Mouse (Mus musculus) lung, embryonic 16.5 days (tissue): ENCODE results near the gene Adam10. TPM values are rescaled to one million over a fixed set of nuclear protein-coding genes. Genes with fewer than 3 reads are reported as not detected.

Experiments
- ATAC-seq: fragments of 200-750 bp; cut with Nextera tagmentation; 2 replicates; pipeline ENCODE4 v1.8.0; 2017; ENCODE audit warnings: low read depth, mild to moderate bottlenecking, moderate library complexity
- H3K27ac ChIP-seq: fragments of 300-500 bp; sonication (generic); 2 replicates; pipeline ENCODE4 v1.5.1; 2014; ENCODE audit warnings: mild to moderate bottlenecking, control low read depth, low read length
- H3K27me3 ChIP-seq: fragments of 300-500 bp; sonication (generic); 2 replicates; pipeline ENCODE4 v1.6.1; 2014; ENCODE audit warnings: low read depth, low read length, mixed read lengths; ENCODE audit not compliant: control insufficient read depth, insufficient read depth
- H3K36me3 ChIP-seq: fragments of 300-500 bp; sonication (generic); 2 replicates; pipeline ENCODE4 v1.6.1; 2014; ENCODE audit warnings: low read length; ENCODE audit not compliant: control insufficient read depth, insufficient read depth
- H3K4me1 ChIP-seq: fragments of 300-500 bp; sonication (generic); replicated peaks from 2 replicates; pipeline ENCODE4 v1.6.1; 2014; ENCODE audit warnings: low read length, mixed read lengths; ENCODE audit not compliant: control insufficient read depth, insufficient read depth
- H3K4me2 ChIP-seq: fragments of 300-500 bp; sonication (generic); 2 replicates; pipeline ENCODE4 v1.6.1; 2014; ENCODE audit warnings: low read depth, low read length, control low read depth
- H3K4me3 ChIP-seq: fragments of 300-500 bp; sonication (generic); 2 replicates; pipeline ENCODE4 v1.5.1; 2014; ENCODE audit warnings: mild to moderate bottlenecking, low read length, control low read depth
- H3K9ac ChIP-seq: fragments of 300-500 bp; sonication (generic); 2 replicates; pipeline ENCODE4 v1.6.1; 2014; ENCODE audit warnings: low read length, control low read depth
- H3K9me3 ChIP-seq: fragments of 300-500 bp; sonication (generic); 2 replicates; pipeline ENCODE4 v1.6.1; 2016; ENCODE audit warnings: low read length; ENCODE audit not compliant: control insufficient read depth
- WGBS: fragments of 180-500 bp; shearing (Covaris S2); extraction: QIAGEN DNeasy Blood & Tissue Kit; methylation state at CpG from one replicate; pipeline ENCODE4 v1.1.7; 2014; 5-methylcytosine and 5-hydroxymethylcytosine counted together
- polyA plus RNA-seq: library from polyadenylated mRNA; unstranded; fragments of >200 nt; fragmentation: Nextera tagmentation; extraction: Ambion mirVana; gene quantifications from 2 replicates; pipeline ENCODE4 v1.2.1, GENCODE M21; 2015

Gene Adam10
- polyA plus RNA-seq, 1 experiment from 2014 or later, result 89.5 TPM

DNA sequence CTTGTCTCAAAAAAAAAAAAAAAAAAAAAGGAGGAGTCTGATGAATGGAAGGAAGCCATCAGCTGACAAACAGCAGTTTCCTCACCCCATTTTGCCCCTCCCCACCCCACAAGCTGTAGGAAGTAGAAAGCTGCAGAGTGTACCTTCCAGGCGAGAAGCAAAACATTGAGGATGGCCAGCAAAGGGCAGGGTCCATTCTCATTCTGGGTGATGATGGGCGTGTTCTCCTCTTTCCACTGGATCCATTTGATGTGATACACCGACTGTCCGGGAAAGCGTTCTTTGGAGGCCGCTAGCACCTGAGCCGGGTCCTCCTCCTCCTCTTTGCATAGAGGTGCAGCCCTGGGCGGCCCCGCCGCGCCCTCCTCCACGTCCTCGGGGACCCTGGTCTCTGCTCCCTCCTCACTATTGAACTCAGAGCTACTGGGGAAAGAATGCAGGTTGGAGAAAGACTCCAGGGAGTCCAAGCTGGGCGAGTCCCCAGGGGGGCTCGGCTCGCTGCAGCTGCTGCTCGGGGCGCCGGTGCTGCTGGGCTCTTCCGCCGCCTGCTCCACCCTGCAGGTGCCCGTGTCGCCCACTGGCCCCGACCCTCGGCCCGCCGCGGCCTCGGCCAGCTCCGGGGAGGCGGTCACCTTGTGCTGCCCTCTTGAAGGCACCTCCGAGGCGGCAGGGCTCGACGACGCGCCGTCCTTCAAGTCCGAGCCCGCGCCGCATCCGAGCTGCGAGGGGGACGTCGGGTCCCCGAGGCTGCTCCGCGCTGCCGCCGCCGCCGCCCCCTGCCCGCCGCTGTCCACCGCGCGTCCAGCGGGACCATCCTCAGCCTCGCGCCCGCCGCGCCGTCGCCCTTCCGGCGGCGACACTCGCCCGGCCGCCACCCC is 22.4 kb upstream of the Adam10 start, which contains the start of gene Gm10642:
Gene Gm10642, plus strand, starts transcription at position 122 of the 878 bp plus-strand sequence.
- peak; percentile 45 for ATAC-seq

DNA sequence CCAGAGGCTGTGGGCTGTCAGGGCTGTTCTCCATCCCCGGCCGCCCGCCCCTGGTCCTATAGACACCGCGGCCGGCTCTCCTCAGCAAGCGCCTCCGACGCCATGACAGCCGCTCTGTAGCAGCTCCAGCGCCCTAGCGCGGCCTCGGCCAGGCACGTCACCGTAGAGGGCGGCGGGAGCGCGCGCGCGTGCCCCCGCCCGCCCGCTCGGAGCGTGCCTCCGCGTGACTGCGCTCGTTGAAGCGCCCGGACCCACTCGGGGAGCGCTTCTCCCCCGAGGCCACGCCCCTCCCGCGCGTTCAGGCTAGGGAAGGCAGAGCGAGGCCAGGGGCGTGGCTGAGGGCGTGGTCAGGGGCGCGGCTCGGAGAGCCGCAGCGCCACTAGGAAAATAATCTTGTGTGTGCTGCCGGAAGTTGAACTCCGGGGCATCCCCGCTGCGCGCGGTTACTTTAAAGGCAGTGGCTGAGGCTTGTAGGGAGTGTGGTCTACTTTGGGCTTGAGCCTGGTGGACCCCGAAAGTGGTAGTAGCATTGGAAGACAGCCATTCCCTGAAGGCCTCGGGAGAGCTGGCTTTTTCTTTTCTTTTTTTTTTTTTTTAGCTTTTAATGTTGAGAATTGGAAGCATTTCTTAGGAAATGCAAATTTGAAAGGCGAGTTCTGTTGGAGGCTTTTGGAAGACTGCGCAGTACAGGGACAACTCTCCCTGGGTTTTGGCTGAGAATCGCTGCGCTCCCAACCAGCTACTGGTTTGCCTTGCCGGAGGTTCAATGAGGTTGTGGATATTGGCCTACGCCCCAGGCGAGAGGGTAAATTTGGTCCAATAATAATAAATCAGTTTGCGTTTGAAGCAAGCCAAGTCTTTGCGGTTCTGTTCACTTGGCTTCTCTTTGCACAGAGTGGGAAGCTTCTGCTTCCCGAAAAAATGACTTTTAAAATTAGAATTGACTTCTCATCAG is 21.5 kb upstream of the Adam10 start, which contains the start of gene Mindy2:
Gene Mindy2, minus strand, starts transcription at position 162 of the 955 bp plus-strand sequence.
- H3K4me3 ChIP-seq, result peak within 1 kb of the TSS; percentile 91
- H3K9ac ChIP-seq, result peak within 1 kb of the TSS; percentile 91
- H3K27me3 ChIP-seq, result no peaks in the 10 kb centered on the region
- 1% methylated on average over 59 of the region's 67 CpGs for WGBS
- H3K9me3 ChIP-seq, result no peaks in the 10 kb centered on the region
- H3K36me3 ChIP-seq, result no peaks in the 10 kb centered on the region
- H3K27ac ChIP-seq, result peak within 1 kb of the TSS; percentile 96
- ATAC-seq, result peak; percentile 98
- peaks cover 8% of the 10 kb centered on the region; the same call in 1 of the 2 replicates for H3K4me1 ChIP-seq
- peak within 1 kb of the TSS; percentile 60 for H3K4me2 ChIP-seq

More for the DNA sequence above, 22.4 kb upstream of the Adam10 start, which contains the start of gene Gm10642:
- Histone ChIP-seq H3K9ac (peak within 1 kb of the TSS; percentile 91), H3K9me3 (no peaks in the 10 kb centered on the region), H3K27me3 (no peaks in the 10 kb centered on the region), H3K4me1 (peaks cover 8% of the 10 kb centered on the region; the same call in 1 of the 2 replicates), H3K27ac (peak within 1 kb of the TSS; percentile 96), H3K4me3 (peak within 1 kb of the TSS; percentile 91), H3K4me2 (peak within 1 kb of the TSS; percentile 60), H3K36me3 (no peaks in the 10 kb centered on the region)
- WGBS, result under 1% methylated on average over 60 of the region's 72 CpGs

GRCm38 (mm10) chr9:70658266-70658665 is 20.5 kb upstream of the Adam10 start:
- 58% methylated on average over 2 of the region's 2 CpGs for WGBS
- H3K4me3 ChIP-seq, result no peak overlapping the region
- no peaks in the 10 kb centered on the region for H3K9me3 ChIP-seq

DNA sequence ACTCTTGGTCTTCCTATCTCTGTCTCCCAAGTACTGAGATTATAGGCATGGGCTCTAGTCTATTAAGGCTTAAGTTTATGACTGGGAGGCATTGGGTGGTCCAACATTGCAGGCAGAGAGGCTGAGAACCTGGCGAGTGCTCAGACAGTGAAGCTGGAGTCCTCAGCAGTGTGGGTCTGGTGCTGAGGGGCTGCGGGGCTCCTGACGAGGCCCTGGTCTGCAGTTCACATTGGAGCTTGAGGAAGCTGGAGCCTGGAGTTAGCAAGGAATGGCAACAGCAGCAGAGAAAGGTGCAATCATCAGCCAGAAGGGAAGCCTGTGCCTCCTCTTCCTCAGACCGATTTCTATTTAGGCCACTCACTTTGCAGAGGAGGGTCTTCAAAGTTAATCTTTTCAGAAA is 13.9 kb upstream of the Adam10 start:
- Histone ChIP-seq H3K27me3 (no peaks in the 10 kb centered on the region), H3K9ac (no peak overlapping the region), H3K36me3 (no peaks in the 10 kb centered on the region), H3K27ac (no peak overlapping the region), H3K4me2 (no peak overlapping the region), H3K4me3 (no peak overlapping the region), H3K4me1 (no peaks in the 10 kb centered on the region), H3K9me3 (no peaks in the 10 kb centered on the region)
- WGBS, result 71% methylated on average over 4 of the region's 4 CpGs
- ATAC-seq, result no peak

More at GRCm38 (mm10) chr9:70658266-70658665, 20.5 kb upstream of the Adam10 start:
- no peaks in the 10 kb centered on the region for H3K27me3 ChIP-seq
- H3K4me2 ChIP-seq, result no peak overlapping the region
- peaks cover 8% of the 10 kb centered on the region; the same call in 1 of the 2 replicates for H3K4me1 ChIP-seq
- no peak overlapping the region for H3K27ac ChIP-seq
- no peak for ATAC-seq
- no peaks in the 10 kb centered on the region for H3K36me3 ChIP-seq
- no peak overlapping the region for H3K9ac ChIP-seq

DNA sequence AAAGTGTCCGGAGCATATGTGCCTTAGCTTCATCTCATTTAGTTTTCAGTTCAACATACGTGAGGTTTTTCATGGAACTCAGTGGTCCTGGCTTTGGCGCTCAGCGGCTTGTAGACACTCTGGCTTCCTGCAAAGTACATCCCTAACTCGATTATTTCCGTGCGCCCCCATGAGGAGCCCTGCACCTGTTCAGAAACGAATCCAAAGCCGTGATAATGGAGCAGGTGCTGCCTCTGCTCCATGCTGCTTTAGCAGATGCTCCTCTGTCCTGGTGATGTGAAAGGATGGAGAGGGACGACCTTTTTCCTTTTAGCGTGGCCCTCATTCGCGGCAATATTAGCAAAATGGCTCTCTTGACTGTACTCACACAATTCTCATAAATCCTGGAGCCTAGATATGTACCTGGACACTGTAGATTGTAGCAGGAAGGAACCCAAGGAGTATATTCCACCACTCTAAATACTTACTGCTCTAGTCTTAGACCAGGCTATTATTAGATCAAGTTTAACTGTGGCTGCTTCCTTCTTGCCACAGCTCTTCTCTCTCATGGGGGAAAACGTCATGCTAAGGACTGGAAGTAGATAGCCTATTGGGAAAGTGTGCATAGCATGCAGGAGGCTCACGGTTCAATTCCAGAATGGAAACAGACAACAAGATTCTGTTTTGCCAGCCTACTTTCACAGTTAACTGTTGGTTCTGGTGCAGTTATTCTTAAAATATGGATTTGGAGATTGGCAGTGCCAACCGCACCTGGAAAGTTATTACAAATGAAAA is 13.2 kb upstream of the Adam10 start:
- no peak overlapping the region for H3K4me3 ChIP-seq
- H3K27ac ChIP-seq, result no peak overlapping the region
- H3K4me1 ChIP-seq, result no peaks in the 10 kb centered on the region
- H3K9ac ChIP-seq, result no peak overlapping the region
- 62% methylated on average over 16 of the region's 16 CpGs for WGBS
- no peaks in the 10 kb centered on the region for H3K36me3 ChIP-seq
- ATAC-seq, result no peak
- H3K27me3 ChIP-seq, result no peaks in the 10 kb centered on the region
- H3K4me2 ChIP-seq, result no peak overlapping the region
- H3K9me3 ChIP-seq, result no peaks in the 10 kb centered on the region

- 59% methylated on average over 7 of the region's 7 CpGs for WGBS
- H3K9me3 ChIP-seq, result no peaks in the 10 kb centered on the region
Observed at GRCm38 (mm10) chr9:70666811-70667210, 12.0 kb upstream of the Adam10 start.

GRCm38 (mm10) chr9:70668048-70668447 is 10.7 kb upstream of the Adam10 start:
- peaks cover 6% of the 10 kb centered on the region; the same call in 1 of the 2 replicates for H3K4me1 ChIP-seq
- no peak overlapping the region for H3K4me3 ChIP-seq
- H3K9me3 ChIP-seq, result no peaks in the 10 kb centered on the region
- no peak for ATAC-seq
- H3K27ac ChIP-seq, result no peak overlapping the region
- no peak overlapping the region for H3K4me2 ChIP-seq
- H3K9ac ChIP-seq, result no peak overlapping the region
- H3K27me3 ChIP-seq, result no peaks in the 10 kb centered on the region
- no peaks in the 10 kb centered on the region for H3K36me3 ChIP-seq

More at GRCm38 (mm10) chr9:70666811-70667210, 12.0 kb upstream of the Adam10 start:
- peak; percentile 54; the same call in 1 of the 2 replicates for ATAC-seq
- no peaks in the 10 kb centered on the region for H3K27me3 ChIP-seq
- no peak overlapping the region for H3K9ac ChIP-seq
- H3K27ac ChIP-seq, result no peak overlapping the region
- H3K4me1 ChIP-seq, result peaks cover 2% of the 10 kb centered on the region; the same call in 1 of the 2 replicates
- no peaks in the 10 kb centered on the region for H3K36me3 ChIP-seq
- H3K4me2 ChIP-seq, result no peak overlapping the region
- no peak overlapping the region for H3K4me3 ChIP-seq

DNA sequence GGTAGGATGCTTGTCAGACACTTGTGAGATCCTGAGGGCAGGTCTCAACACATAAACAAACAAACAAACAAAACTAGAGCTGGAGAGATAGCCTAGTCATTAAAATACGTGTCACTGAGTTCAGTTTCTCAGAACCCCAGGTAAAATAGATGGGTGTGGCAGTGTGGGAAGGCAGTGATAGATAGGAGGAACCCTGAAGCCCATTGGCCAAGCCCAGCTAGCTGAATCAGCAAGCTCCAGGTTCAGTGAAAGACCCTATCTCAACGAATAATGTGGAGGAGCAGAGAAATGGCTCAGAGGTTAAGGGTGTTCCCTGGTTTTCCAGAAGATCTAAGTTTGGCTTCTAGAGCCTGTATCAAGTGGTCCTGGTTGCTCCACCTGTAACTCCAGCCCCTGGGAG is 9.6 kb upstream of the Adam10 start:
- no peak overlapping the region for H3K9ac ChIP-seq
- ATAC-seq, result no peak
- WGBS, result 38% methylated on average over 2 of the region's 2 CpGs

More for the DNA sequence above, 9.6 kb upstream of the Adam10 start:
- H3K27ac ChIP-seq, result no peak overlapping the region
- H3K4me1 ChIP-seq, result peaks cover 6% of the 10 kb centered on the region; the same call in 1 of the 2 replicates
- H3K27me3 ChIP-seq, result no peaks in the 10 kb centered on the region
- no peak overlapping the region for H3K4me3 ChIP-seq
- no peaks in the 10 kb centered on the region for H3K9me3 ChIP-seq
- H3K4me2 ChIP-seq, result no peak overlapping the region
- H3K36me3 ChIP-seq, result no peaks in the 10 kb centered on the region
